Mouse (Mus musculus): ENCODE measurements around the gene Cd163.

Gene Cd163

GRCm38 (mm10) chr6:124360549-124360948 is 56.1 kb downstream of the Cd163 start:
- DNase-seq (ENCODE audit: extremely low spot score): no peak

GRCm38 (mm10) chr6:124364328-124364727 is 59.9 kb downstream of the Cd163 start:
- DNase-seq (ENCODE audit: extremely low spot score): no peak

- no peak for DNase-seq (ENCODE audit: extremely low spot score)
Measured at GRCm38 (mm10) chr6:124373584-124374206, 69.2 kb downstream of the Cd163 start.

DNA sequence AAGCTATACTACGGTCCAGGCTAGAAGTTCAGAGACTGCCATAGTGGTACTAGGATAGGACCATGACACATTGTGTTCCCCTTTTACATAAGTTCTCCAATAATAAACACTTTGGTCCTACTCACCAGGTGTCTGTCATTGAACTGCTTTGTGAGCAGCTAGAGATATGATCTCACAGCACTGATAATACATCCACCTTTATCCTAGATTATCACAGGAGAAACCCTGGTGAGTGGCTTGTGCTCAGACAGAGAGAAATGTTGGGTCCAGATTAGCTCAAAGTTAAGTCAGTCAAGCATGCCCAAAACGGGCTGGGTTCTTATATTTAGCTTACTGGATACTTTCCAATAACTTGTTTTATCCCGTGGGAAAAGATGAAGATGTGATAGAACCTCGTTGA is 70.2 kb downstream of the Cd163 start:
- no peak for DNase-seq (ENCODE audit: extremely low spot score)

DNA sequence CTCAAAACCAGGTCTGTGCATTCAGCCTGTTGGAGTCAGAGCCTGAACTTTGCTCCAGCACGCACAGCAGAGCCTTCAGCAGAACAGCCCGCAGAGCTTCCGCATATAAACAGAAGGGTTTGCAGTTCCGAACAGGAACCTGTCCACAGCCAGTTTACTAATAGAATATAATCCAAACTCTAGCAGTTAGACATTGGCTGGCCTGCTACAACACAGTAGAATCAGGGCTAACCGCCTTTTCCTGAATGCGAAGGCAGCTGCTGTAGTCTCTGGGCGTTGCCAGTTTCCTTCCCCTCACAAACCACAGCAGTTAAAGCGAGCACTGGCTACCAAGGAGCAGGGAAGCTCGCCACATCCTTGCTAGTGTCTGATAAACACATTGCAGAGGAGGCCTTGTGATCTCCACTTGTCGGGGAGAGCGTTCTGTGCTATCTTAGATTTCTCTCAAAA is 71.0 kb downstream of the Cd163 start:
- DNase-seq (ENCODE audit: extremely low spot score): no peak

DNA sequence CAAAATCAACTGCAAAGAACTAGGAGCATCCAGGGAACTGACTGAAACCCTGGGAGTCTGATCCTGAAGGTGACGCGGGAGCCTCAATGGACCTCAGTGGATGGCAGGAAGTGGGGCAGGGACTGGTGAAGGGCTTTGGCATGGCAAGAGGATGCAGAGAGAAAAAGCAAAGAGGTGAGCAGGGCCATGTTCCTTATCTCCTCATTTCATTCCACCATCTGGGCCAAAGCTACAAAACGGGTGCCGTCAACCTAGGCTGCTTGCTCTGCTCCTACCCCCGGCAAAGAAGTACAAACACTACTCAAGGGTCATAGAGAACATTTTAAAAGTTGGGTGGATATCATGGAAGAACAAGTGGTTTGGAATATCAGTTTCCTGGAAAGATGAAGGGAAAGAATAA is 71.9 kb downstream of the Cd163 start:
- no peak for DNase-seq (ENCODE audit: extremely low spot score)

DNA sequence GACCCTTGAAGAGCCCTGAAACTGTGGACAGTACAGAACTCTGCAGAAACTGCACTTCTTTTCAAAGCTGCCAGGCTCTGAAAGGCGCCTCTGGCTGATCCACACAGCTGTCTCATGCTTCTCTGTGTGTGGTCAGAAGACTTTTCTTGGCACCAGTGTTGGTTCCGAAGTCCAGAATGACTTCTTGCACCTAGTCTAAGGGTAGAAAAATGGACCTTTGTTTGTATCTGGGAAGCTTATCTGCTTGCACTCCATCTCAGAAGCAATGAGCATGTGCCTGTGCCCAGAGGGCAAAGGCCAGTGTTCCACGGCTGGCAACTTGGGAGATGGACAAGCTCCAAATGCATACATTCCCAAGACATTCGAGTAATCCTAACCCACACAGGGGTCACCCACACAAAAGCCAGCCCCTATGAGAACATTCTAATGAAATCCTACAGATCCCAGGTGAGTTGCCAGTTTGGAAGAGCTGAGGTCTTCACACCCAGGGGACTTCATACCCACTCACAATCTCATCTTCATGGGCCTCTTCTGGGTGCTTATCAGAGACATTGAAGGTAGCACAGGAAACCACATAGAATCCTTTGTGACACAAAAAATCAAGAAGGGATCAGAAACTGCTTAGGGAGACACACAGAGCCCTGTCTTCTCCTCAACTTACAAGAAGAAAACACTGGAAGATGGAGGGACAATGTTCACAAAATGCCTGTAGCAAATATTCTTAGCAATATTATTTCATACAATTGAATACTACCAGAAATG is 73.2 kb downstream of the Cd163 start:
- no peak for DNase-seq (ENCODE audit: extremely low spot score)

DNA sequence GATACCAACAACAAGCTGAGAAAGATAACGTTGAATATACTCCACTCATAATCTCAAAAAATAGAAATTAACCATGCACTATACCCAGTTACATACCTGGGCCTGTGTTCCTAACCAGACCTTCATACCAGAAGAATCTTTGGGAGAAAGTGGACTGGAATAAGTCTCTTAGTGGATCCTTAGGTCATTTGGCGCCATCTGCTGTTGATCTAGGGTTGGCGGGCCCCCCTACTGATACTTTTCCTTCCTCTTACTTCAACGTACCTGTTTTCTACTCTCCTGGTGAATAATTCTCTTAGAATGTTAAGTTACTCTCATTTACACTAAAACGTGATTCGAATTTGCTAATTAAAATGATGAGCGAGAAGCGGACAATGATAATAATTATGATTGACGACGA is 74.9 kb downstream of the Cd163 start:
- peak; percentile 49 for DNase-seq (ENCODE audit: extremely low spot score)

All from embryo, embryonic 9.5 days (tissue).